Mouse (Mus musculus) ES-E14 (cell line): ENCODE data around the gene Ebna1bp2.
A peak's percentile ranks its signal among the peaks of the same experiment; 100 is the strongest.

ENCODE experiments used
- MAFK ChIP-seq: IDR thresholded peaks from 2 replicates; pipeline ENCODE4 v1.6.1; 2014; ENCODE audit warnings: mild to moderate bottlenecking, low read depth, low read length, inconsistent platforms; ENCODE audit not compliant: insufficient read depth
- ZC3H11A ChIP-seq: IDR thresholded peaks from 2 replicates; pipeline ENCODE4 v1.6.1; 2012; ENCODE audit warnings: low read depth, mild to moderate bottlenecking, inconsistent platforms, low read length, borderline replicate concordance
- ZNF384 ChIP-seq: IDR thresholded peaks from 2 replicates; pipeline ENCODE4 v1.6.1; 2012; ENCODE audit warnings: low read depth, low read length, inconsistent platforms

GRCm38 (mm10) chr4:118576097-118576496 is 44.5 kb upstream of the Ebna1bp2 start:
- TF ChIP-seq MAFK (no peak), ZNF384 (no peak), ZC3H11A (peak; percentile 75; the same call in 1 of the 2 replicates)
